Mouse (Mus musculus) granulocyte monocyte progenitor cell, adult 5-6 weeks (primary cell): Measurements from ENCODE around the gene Cuedc1. TPM values are rescaled to one million over a fixed set of nuclear protein-coding genes. Genes with fewer than 3 reads are reported as not detected.

Experiments
- ATAC-seq: replicated peaks from 2 replicates; pipeline ENCODE4 v1.8.0; 2016; ENCODE audit warnings: mild to moderate bottlenecking, moderate TSS enrichment, inconsistent platforms; ENCODE audit not compliant: poor library complexity, severe bottlenecking
- total RNA-seq, 2 experiments: library from RNA; stranded (forward) in 1 of 2; stranded (reverse) in 1 of 2; fragments of 200-712, 200-1000 nt in 1 of 2; fragments of >200 nt in 1 of 2; fragmentation: Nextera tagmentation in 1 of 2; gene quantifications; 2 replicates each; pipeline ENCODE4 v1.2.3; 2014 to 2017

Gene Cuedc1
- total RNA-seq (2014; fragmentation: Nextera tagmentation), result 0.92 and 1.1 TPM in 2 replicates
- total RNA-seq (2017), result 1.5 and 1.6 TPM in 2 replicates

GRCm38 (mm10) chr11:88098021-88098729 lies at the start of gene Cuedc1:
TSS of gene Cuedc1 (plus strand) at chr11:88098058.
- ATAC-seq, result no peak

GRCm38 (mm10) chr11:88048961-88049670 lies 48.7 kb upstream of the Cuedc1 start:
- ATAC-seq, result no peak

- no peak for ATAC-seq
These were observed 48.1 kb upstream of the Cuedc1 start for GRCm38 (mm10) chr11:88049732-88050131.

- no peak for ATAC-seq
These were observed 45.2 kb upstream of the Cuedc1 start for GRCm38 (mm10) chr11:88052638-88053037.

GRCm38 (mm10) chr11:88053821-88054220 lies 44.0 kb upstream of the Cuedc1 start:
- no peak for ATAC-seq

- ATAC-seq, result 0 out of 2 replicates have a peak, but pooled peaks have one; percentile 26
These were observed 43.3 kb upstream of the Cuedc1 start for GRCm38 (mm10) chr11:88054589-88054988.

GRCm38 (mm10) chr11:88055777-88056176 lies 42.1 kb upstream of the Cuedc1 start:
- no peak for ATAC-seq

GRCm38 (mm10) chr11:88057788-88058187 lies 40.1 kb upstream of the Cuedc1 start:
- no peak for ATAC-seq

GRCm38 (mm10) chr11:88059141-88059540 lies 38.7 kb upstream of the Cuedc1 start:
- peak; percentile 87 for ATAC-seq

- no peak for ATAC-seq
These were observed 35.8 kb upstream of the Cuedc1 start for GRCm38 (mm10) chr11:88061892-88062625.

- no peak for ATAC-seq
These were observed 32.1 kb upstream of the Cuedc1 start for GRCm38 (mm10) chr11:88065732-88066131.

- no peak for ATAC-seq
These were observed 30.7 kb upstream of the Cuedc1 start for GRCm38 (mm10) chr11:88067191-88067585.

- ATAC-seq, result peak; percentile 69
These were observed 30.1 kb upstream of the Cuedc1 start, which contains the start of gene Vezf1 for GRCm38 (mm10) chr11:88067586-88068410. TSS of gene Vezf1 (plus strand) at chr11:88068279.

GRCm38 (mm10) chr11:88068411-88069245 lies 29.2 kb upstream of the Cuedc1 start:
- peak; percentile 33 for ATAC-seq

GRCm38 (mm10) chr11:88069246-88069570 lies 28.6 kb upstream of the Cuedc1 start:
- no peak for ATAC-seq

GRCm38 (mm10) chr11:88070392-88070791 lies 27.5 kb upstream of the Cuedc1 start:
- peak; percentile 47 for ATAC-seq

- ATAC-seq, result no peak
These were observed 26.7 kb upstream of the Cuedc1 start for GRCm38 (mm10) chr11:88071113-88071512.

- ATAC-seq, result no peak
These were observed 24.4 kb upstream of the Cuedc1 start for GRCm38 (mm10) chr11:88073343-88073875.

GRCm38 (mm10) chr11:88075701-88076100 lies 22.2 kb upstream of the Cuedc1 start:
- no peak for ATAC-seq
